14 mouse cellular contexts compared by ENCODE assay signal in genomic region chr3:99930920-99931620, GRCm38 (mm10). TPM values are rescaled to one million over a fixed set of nuclear protein-coding genes. Genes with fewer than 3 reads are reported as not detected.
A peak's percentile ranks its signal among the peaks of the same experiment; 100 is the strongest.
DNase-seq lines count a peak whose midpoint lies in the region; ATAC-seq and TF ChIP-seq lines count a peak whose summit lies in the region.
"Had no signal": no experiment of that assay in that cellular context is flagged by ENCODE, and none has a peak within 500 bp of the region (broad histone marks: within the 10 kb centered on the region; RNA-seq: fewer than 3 reads in every experiment).

No protein-coding gene starts in this region.

- H3K36me3 ChIP-seq in embryonic facial prominence, embryonic 10.5 days (replicated peaks), result no peaks in the 10 kb centered on the region
- H3K36me3 ChIP-seq in embryonic facial prominence, embryonic 15.5 days, result no peaks in the 10 kb centered on the region
- H3K36me3 ChIP-seq in intestine, postnatal 0 days (ENCODE audit: control insufficient read depth, insufficient read depth), result no peaks in the 10 kb centered on the region
- no peaks in the 10 kb centered on the region for H3K36me3 ChIP-seq in limb, embryonic 10.5 days
- H3K36me3 ChIP-seq in hindbrain, embryonic 10.5 days, result no peaks in the 10 kb centered on the region
- H3K36me3 ChIP-seq: heart, embryonic 13.5 days; hindbrain, embryonic 15.5 days; lung, embryonic 15.5 days; midbrain, embryonic 10.5 days had no signal

- DNase-seq in embryonic facial prominence, embryonic 10.5 days (ENCODE audit: low spot score), result peak; percentile 42
- DNase-seq in limb, embryonic 10.5 days (ENCODE audit: low spot score), result peak; percentile 64
- DNase-seq in cerebellum, adult 9-10 months, result no peak
- DNase-seq in hindbrain, embryonic 10.5 days (ENCODE audit: low spot score), result no peak
- no peak for DNase-seq in cerebellum, postnatal 14 days
- DNase-seq in ovary, adult 18-20 months (ENCODE audit: low spot score), result no peak
- DNase-seq: cerebellum, adult 18-20 months; thymus, adult 18-20 months had no signal

- no peak overlapping the region for H3K4me2 ChIP-seq in embryonic facial prominence, embryonic 15.5 days (replicated peaks)
- H3K4me2 ChIP-seq in intestine, postnatal 0 days (replicated peaks; ENCODE audit: low read depth), result peak overlapping the region; percentile 51
- H3K4me2 ChIP-seq: heart, embryonic 13.5 days; hindbrain, embryonic 15.5 days; lung, embryonic 15.5 days had no signal

- no peak overlapping the region for H3K4me3 ChIP-seq in embryonic facial prominence, embryonic 10.5 days
- no peak overlapping the region for H3K4me3 ChIP-seq in embryonic facial prominence, embryonic 15.5 days (replicated peaks)
- H3K4me3 ChIP-seq in intestine, postnatal 0 days (ENCODE audit: low read depth, low read length), result no peak overlapping the region
- no peak overlapping the region for H3K4me3 ChIP-seq in limb, embryonic 10.5 days
- H3K4me3 ChIP-seq in hindbrain, embryonic 10.5 days, result no peak overlapping the region
- H3K4me3 ChIP-seq: heart, embryonic 13.5 days; hindbrain, embryonic 15.5 days; lung, embryonic 15.5 days; midbrain, embryonic 10.5 days had no signal

- H3K9ac ChIP-seq in embryonic facial prominence, embryonic 15.5 days, result no peak overlapping the region
- no peak overlapping the region for H3K9ac ChIP-seq in intestine, postnatal 0 days (ENCODE audit: low read depth, low read length)
- H3K9ac ChIP-seq: heart, embryonic 13.5 days; hindbrain, embryonic 15.5 days; lung, embryonic 15.5 days had no signal

- peak; percentile 47; the same call in 1 of the 2 replicates for ATAC-seq in embryonic facial prominence, embryonic 15.5 days (ENCODE audit: insufficient number of reproducible peaks, low FRiP score, low TSS enrichment, low read depth)
- ATAC-seq in intestine, postnatal 0 days, result peak; percentile 84

- H3K9me3 ChIP-seq in embryonic facial prominence, embryonic 10.5 days, result no peaks in the 10 kb centered on the region
- H3K9me3 ChIP-seq in embryonic facial prominence, embryonic 15.5 days (replicated peaks), result no peaks in the 10 kb centered on the region
- H3K9me3 ChIP-seq in intestine, postnatal 0 days (ENCODE audit: control insufficient read depth), result no peaks in the 10 kb centered on the region
- no peaks in the 10 kb centered on the region for H3K9me3 ChIP-seq in limb, embryonic 10.5 days (replicated peaks)
- no peaks in the 10 kb centered on the region for H3K9me3 ChIP-seq in hindbrain, embryonic 10.5 days
- H3K9me3 ChIP-seq: heart, embryonic 13.5 days; hindbrain, embryonic 15.5 days; lung, embryonic 15.5 days; midbrain, embryonic 10.5 days had no signal

- peaks cover 10% of the 10 kb centered on the region; the same call in 1 of the 2 replicates for H3K4me1 ChIP-seq in embryonic facial prominence, embryonic 10.5 days
- H3K4me1 ChIP-seq in embryonic facial prominence, embryonic 15.5 days, result peaks cover 16% of the 10 kb centered on the region
- 0 out of 2 replicates have a peak, but pooled peaks cover 16% of the 10 kb centered on the region for H3K4me1 ChIP-seq in intestine, postnatal 0 days (replicated peaks; ENCODE audit: control insufficient read depth, insufficient read depth, low read length)
- peaks cover 44% of the 10 kb centered on the region for H3K4me1 ChIP-seq in limb, embryonic 10.5 days
- H3K4me1 ChIP-seq in hindbrain, embryonic 10.5 days (replicated peaks), result no peaks in the 10 kb centered on the region
- H3K4me1 ChIP-seq: heart, embryonic 13.5 days; hindbrain, embryonic 15.5 days; lung, embryonic 15.5 days; midbrain, embryonic 10.5 days had no signal

- H3K27me3 ChIP-seq in embryonic facial prominence, embryonic 10.5 days (replicated peaks; ENCODE audit: low read depth, poor library complexity, severe bottlenecking), result no peaks in the 10 kb centered on the region
- H3K27me3 ChIP-seq in embryonic facial prominence, embryonic 15.5 days, result no peaks in the 10 kb centered on the region
- no peaks in the 10 kb centered on the region for H3K27me3 ChIP-seq in intestine, postnatal 0 days (replicated peaks; ENCODE audit: control insufficient read depth, insufficient read depth, low read length)
- H3K27me3 ChIP-seq in limb, embryonic 10.5 days (ENCODE audit: low read depth, poor library complexity, severe bottlenecking), result no peaks in the 10 kb centered on the region
- no peaks in the 10 kb centered on the region for H3K27me3 ChIP-seq in hindbrain, embryonic 10.5 days (ENCODE audit: insufficient read depth, poor library complexity, severe bottlenecking)
- H3K27me3 ChIP-seq: hindbrain, embryonic 15.5 days; lung, embryonic 15.5 days had no signal

- no peak overlapping the region for H3K27ac ChIP-seq in embryonic facial prominence, embryonic 10.5 days (replicated peaks)
- peak overlapping the region; percentile 65 for H3K27ac ChIP-seq in embryonic facial prominence, embryonic 15.5 days (replicated peaks)
- H3K27ac ChIP-seq in intestine, postnatal 0 days (ENCODE audit: low read depth, low read length), result peak overlapping the region; percentile 68
- H3K27ac ChIP-seq in limb, embryonic 10.5 days, result peak overlapping the region; percentile 86
- H3K27ac ChIP-seq in hindbrain, embryonic 10.5 days, result no peak overlapping the region
- H3K27ac ChIP-seq: heart, embryonic 13.5 days; hindbrain, embryonic 15.5 days; lung, embryonic 15.5 days; midbrain, embryonic 10.5 days had no signal

- 63% methylated on average over 12 of the region's 12 CpGs for WGBS in embryonic facial prominence, embryonic 10.5 days
- 20% methylated on average over 12 of the region's 12 CpGs for WGBS in embryonic facial prominence, embryonic 15.5 days
- WGBS in intestine, postnatal 0 days, result 36% methylated on average over 12 of the region's 12 CpGs
- 56% methylated on average over 12 of the region's 12 CpGs for WGBS in limb, embryonic 10.5 days
- 80% methylated on average over 12 of the region's 12 CpGs for WGBS in hindbrain, embryonic 10.5 days

- TF ChIP-seq CTCF in intestine, postnatal 0 days (IDR thresholded peaks at IDR 0.05; ENCODE audit: low read depth), result no peak

RNA-seq across cellular contexts. Expression of gene Spag17, which starts 45.9 kb away (rescaled TPM):
- 0.29 and 0.47 TPM in 2 replicates for polyA plus RNA-seq in embryonic facial prominence, embryonic 10.5 days (2016; fragmentation: Nextera tagmentation; extraction: Ambion mirVana)
- polyA plus RNA-seq in embryonic facial prominence, embryonic 15.5 days (2015; fragmentation: Nextera tagmentation; extraction: Ambion mirVana), result 3.8 and 6.0 TPM in 2 replicates
- 0.13 TPM in 1 of 2 replicates, not detected in the other for polyA plus RNA-seq in intestine, postnatal 0 days (2015; fragmentation: Nextera tagmentation; extraction: Ambion mirVana)
- 0.49 and 1.2 TPM in 2 replicates for polyA plus RNA-seq in limb, embryonic 10.5 days (2016; fragmentation: Nextera tagmentation; extraction: Ambion mirVana)
- polyA plus RNA-seq in hindbrain, embryonic 10.5 days (2016; fragmentation: Nextera tagmentation; extraction: Ambion mirVana), result 0.20 and 0.51 TPM in 2 replicates
- polyA plus RNA-seq: midbrain, embryonic 10.5 days had no signal

Comparison
In these comparisons a context has a peak if more than half of its experiments do, and no peak if none do; other contexts are left out.
1. H3K27ac ChIP-seq: peak in embryonic facial prominence, embryonic 15.5 days (single experiment), intestine, postnatal 0 days (single experiment) and limb, embryonic 10.5 days (single experiment); none in embryonic facial prominence, embryonic 10.5 days (single experiment) and hindbrain, embryonic 10.5 days (single experiment).
2. DNase-seq: peak in embryonic facial prominence, embryonic 10.5 days (single experiment) and limb, embryonic 10.5 days (single experiment); none in cerebellum, adult 9-10 months (single experiment), hindbrain, embryonic 10.5 days (single experiment), cerebellum, postnatal 14 days (0 of 2) and ovary, adult 18-20 months (single experiment).